Mouse (Mus musculus): ENCODE data around the gene Psmc5.

DNA sequence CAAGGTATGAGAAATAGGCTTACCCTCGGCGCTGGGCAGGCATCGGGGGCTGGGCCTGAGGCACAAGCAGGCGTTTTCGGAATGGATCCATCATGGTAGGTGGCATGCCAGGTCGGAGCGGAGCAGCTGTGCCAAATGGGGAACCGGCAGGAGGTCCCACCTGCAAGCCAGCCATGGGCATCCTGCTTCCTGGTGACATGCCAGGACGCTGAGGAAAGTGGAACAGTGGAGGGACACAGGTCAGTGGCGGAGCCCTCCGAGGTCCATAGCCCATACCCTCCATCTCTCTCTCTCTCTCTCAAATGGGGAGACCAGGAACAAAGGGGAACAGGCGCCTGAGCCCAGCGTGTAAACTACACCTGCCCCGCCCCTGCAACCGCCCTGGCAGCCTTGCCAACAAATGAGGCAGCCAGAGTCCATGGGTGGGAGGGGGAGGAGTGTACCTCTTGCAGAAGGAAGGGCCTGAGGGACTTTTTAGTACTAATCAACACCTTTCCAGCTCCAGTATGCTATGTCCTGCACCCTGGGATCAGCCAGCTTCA is 11.4 kb downstream of the Psmc5 start:
- no peak for TF ChIP-seq CTCF (IDR thresholded peaks at IDR 0.05; ENCODE audit: control insufficient read depth, insufficient read depth, insufficient read length)
- no peak for TF ChIP-seq MYOG (IDR thresholded peaks at IDR 0.05; ENCODE audit: control insufficient read depth, extremely low read depth, insufficient read length)

All from C2C12 (cell line).